Mouse (Mus musculus): ENCODE results near the gene Casq2. TPM values are rescaled to one million over a fixed set of nuclear protein-coding genes. Genes with fewer than 3 reads are reported as not detected.

Gene Casq2
- total and polyA plus RNA-seq, 3 experiments: not detected

DNA sequence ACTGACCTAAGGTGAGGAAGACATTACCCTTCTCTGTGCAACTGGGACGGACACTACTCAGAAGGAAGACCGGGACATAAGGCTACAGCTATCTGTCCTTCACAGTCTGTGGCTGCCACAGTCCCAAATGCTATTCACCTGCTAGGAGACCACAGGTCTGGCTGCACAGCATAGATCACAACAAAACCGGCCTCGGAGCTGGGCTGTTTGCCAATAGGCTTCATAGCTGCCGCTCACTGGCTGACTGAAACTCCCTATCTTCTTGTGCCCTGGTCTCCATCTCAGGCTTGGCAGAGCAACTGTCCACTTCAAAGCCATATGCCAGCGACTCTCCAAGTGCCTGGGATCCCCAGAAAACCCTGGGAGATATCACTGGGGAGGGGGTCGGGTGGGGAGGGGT is 94.5 kb downstream of the Casq2 start:
- no peaks in the 10 kb centered on the region for H3K79me2 ChIP-seq (ENCODE audit: control insufficient read depth, insufficient read depth, low read length, poor library complexity)
- DNase-seq (ENCODE audit: low read depth, low spot score): peak; percentile 21
- H3K9me3 ChIP-seq (replicated peaks; ENCODE audit: insufficient read depth, low read length): no peaks in the 10 kb centered on the region
- H3K36me3 ChIP-seq (ENCODE audit: control insufficient read depth in 1 of 2, insufficient read depth in 2 of 2, low read length in 2 of 2): no peaks in the 10 kb centered on the region
- no peak overlapping the region for H3K4me3 ChIP-seq (ENCODE audit: control insufficient read depth in 1 of 2, insufficient read depth in 1 of 2, low read depth in 2 of 2, low read length in 2 of 2)
- no peaks in the 10 kb centered on the region for H3K27me3 ChIP-seq (ENCODE audit: control insufficient read depth in 1 of 2, insufficient read depth in 2 of 2, low read length in 2 of 2)
- H3K4me1 ChIP-seq (ENCODE audit: control insufficient read depth in 1 of 2, insufficient read depth in 2 of 2, low read length in 2 of 2): no peaks in the 10 kb centered on the region
- no peak overlapping the region for H3K27ac ChIP-seq (ENCODE audit: control insufficient read depth, low read depth, low read length)
- H3K9ac ChIP-seq (ENCODE audit: control insufficient read depth, low read depth, low read length, poor library complexity, severe bottlenecking): no peak overlapping the region
- no peak for TF ChIP-seq NRF1 (IDR thresholded peaks at IDR 0.05; ENCODE audit: insufficient read depth, low read depth, low read length, poor library complexity, severe bottlenecking)
- no peak for TF ChIP-seq E2F4 (IDR thresholded peaks at IDR 0.05; ENCODE audit: borderline replicate concordance, low read depth, low read length)
- no peak for TF ChIP-seq POLR2A (IDR thresholded peaks at IDR 0.05; ENCODE audit: control insufficient read depth in 1 of 2, insufficient read depth in 1 of 2, low read depth in 1 of 2, low read length in 2 of 2, poor library complexity in 1 of 2)
- no peak for TF ChIP-seq MYC (IDR thresholded peaks at IDR 0.05; ENCODE audit: low read depth, low read length)

DNA sequence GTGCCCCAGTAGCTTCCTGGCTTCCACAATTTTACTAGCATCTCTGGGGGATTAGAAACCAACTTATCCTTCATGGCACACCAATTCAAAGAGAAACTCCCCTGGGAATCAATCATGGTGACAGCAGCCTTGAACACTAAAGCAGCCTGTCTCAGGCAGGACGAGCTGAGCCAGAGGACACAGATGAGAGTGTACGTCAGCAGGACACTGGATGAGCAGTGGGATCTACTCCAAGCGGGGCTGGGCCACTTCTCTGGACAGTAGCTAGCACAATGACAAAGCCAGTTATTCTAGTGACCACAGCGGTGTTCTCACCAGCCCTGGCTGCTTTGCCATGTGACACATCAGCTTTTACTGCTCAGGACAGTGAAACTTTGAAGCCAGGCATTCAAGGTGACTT is 95.0 kb downstream of the Casq2 start:
- Histone ChIP-seq H3K36me3 (ENCODE audit: control insufficient read depth in 1 of 2, insufficient read depth in 2 of 2, low read length in 2 of 2) (no peaks in the 10 kb centered on the region), H3K4me1 (ENCODE audit: control insufficient read depth in 1 of 2, insufficient read depth in 2 of 2, low read length in 2 of 2) (no peaks in the 10 kb centered on the region), H3K4me3 (ENCODE audit: control insufficient read depth in 1 of 2, insufficient read depth in 1 of 2, low read depth in 2 of 2, low read length in 2 of 2) (no peak overlapping the region), H3K79me2 (ENCODE audit: control insufficient read depth, insufficient read depth, low read length, poor library complexity) (no peaks in the 10 kb centered on the region), H3K27ac (ENCODE audit: control insufficient read depth, low read depth, low read length) (no peak overlapping the region), H3K9ac (ENCODE audit: control insufficient read depth, low read depth, low read length, poor library complexity, severe bottlenecking) (no peak overlapping the region), H3K27me3 (ENCODE audit: control insufficient read depth in 1 of 2, insufficient read depth in 2 of 2, low read length in 2 of 2) (no peaks in the 10 kb centered on the region), H3K9me3 (replicated peaks; ENCODE audit: insufficient read depth, low read length) (no peaks in the 10 kb centered on the region)
- TF ChIP-seq ZNF384 (IDR thresholded peaks at IDR 0.05; ENCODE audit: low read depth, low read length): no peak
- TF ChIP-seq SMC3 (IDR thresholded peaks at IDR 0.05; ENCODE audit: low read depth, low read length): no peak
- DNase-seq (ENCODE audit: low read depth, low spot score): no peak

DNA sequence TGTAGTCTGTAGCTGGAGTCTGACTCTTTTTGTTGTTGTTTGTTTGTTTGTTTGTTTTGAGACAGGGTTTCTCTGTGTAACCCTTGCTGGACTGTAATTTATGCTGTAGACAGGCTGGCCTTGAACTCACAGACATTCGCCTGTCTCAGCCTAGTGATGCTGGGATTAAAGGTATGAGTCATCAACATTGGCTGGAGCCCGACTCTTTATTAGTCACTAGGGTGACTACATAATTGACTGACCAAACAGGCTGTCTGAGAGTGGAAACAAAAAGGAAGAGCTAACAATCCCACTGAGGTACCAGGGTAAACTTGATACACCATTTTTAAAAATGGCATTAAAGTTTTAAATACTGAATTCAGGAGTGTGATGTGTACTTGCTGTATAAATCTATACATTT is 96.4 kb downstream of the Casq2 start:
- no peak for DNase-seq (ENCODE audit: low read depth, low spot score)
- Histone ChIP-seq H3K9me3 (replicated peaks; ENCODE audit: insufficient read depth, low read length) (no peaks in the 10 kb centered on the region), H3K9ac (ENCODE audit: control insufficient read depth, low read depth, low read length, poor library complexity, severe bottlenecking) (no peak overlapping the region), H3K27ac (ENCODE audit: control insufficient read depth, low read depth, low read length) (no peak overlapping the region), H3K4me3 (ENCODE audit: control insufficient read depth in 1 of 2, insufficient read depth in 1 of 2, low read depth in 2 of 2, low read length in 2 of 2) (no peak overlapping the region), H3K36me3 (ENCODE audit: control insufficient read depth in 1 of 2, insufficient read depth in 2 of 2, low read length in 2 of 2) (no peaks in the 10 kb centered on the region), H3K79me2 (ENCODE audit: control insufficient read depth, insufficient read depth, low read length, poor library complexity) (no peaks in the 10 kb centered on the region), H3K27me3 (ENCODE audit: control insufficient read depth in 1 of 2, insufficient read depth in 2 of 2, low read length in 2 of 2) (no peaks in the 10 kb centered on the region), H3K4me1 (ENCODE audit: control insufficient read depth in 1 of 2, insufficient read depth in 2 of 2, low read length in 2 of 2) (no peaks in the 10 kb centered on the region)
- TF ChIP-seq GATA1 (IDR thresholded peaks at IDR 0.05; ENCODE audit: low read depth, low read length): no peak

DNA sequence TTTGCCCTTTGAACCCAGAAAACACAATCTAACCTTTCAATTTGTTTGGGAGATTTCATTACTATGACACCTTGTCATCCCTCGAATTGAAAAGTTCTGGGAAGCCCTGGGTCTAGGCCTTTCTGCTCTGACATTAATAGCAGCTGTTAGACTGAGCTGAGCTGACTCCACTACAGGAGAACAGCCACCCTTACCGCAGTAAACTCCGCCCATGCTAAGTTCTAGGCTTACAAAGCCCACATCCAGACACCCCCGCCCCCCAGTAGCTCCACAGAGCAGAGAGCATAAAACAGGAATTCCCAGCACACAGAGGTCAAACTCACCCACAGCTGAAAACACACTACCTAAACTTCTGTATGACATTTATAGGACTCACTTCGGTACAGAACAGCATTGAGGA is 98.5 kb downstream of the Casq2 start:
- H3K79me2 ChIP-seq (ENCODE audit: control insufficient read depth, insufficient read depth, low read length, poor library complexity): no peaks in the 10 kb centered on the region
- TF ChIP-seq NELFE (IDR thresholded peaks at IDR 0.05; ENCODE audit: low read depth, low read length): no peak
- TF ChIP-seq CHD1 (IDR thresholded peaks at IDR 0.05; ENCODE audit: low read depth, low read length): no peak
- TF ChIP-seq GABPA (IDR thresholded peaks at IDR 0.05; ENCODE audit: low read depth, low read length): no peak
- TF ChIP-seq ELF1 (IDR thresholded peaks at IDR 0.05; ENCODE audit: low read depth, low read length): no peak
- no peak for TF ChIP-seq MAFK (IDR thresholded peaks at IDR 0.05; ENCODE audit: borderline replicate concordance, low read depth, low read length)
- no peak for TF ChIP-seq MAX (IDR thresholded peaks at IDR 0.05; ENCODE audit: low read length)
- TF ChIP-seq JUND (IDR thresholded peaks at IDR 0.05; ENCODE audit: low read depth, low read length): no peak
- TF ChIP-seq CTCF (IDR thresholded peaks at IDR 0.05 in 2 of 3, conservative IDR thresholded peaks at IDR 0.05 in 1 of 3; ENCODE audit: control insufficient read depth in 1 of 3, insufficient read depth in 1 of 3, low read depth in 2 of 3, low read length in 3 of 3, poor library complexity in 1 of 3, severe bottlenecking in 1 of 3): no peak
- no peak for TF ChIP-seq POLR2AphosphoS2 (IDR thresholded peaks at IDR 0.05; ENCODE audit: low read length)
- TF ChIP-seq ZNF384 (IDR thresholded peaks at IDR 0.05; ENCODE audit: low read depth, low read length): no peak
- no peak for TF ChIP-seq SIN3A (IDR thresholded peaks at IDR 0.05; ENCODE audit: low read length)
- TF ChIP-seq TBP (IDR thresholded peaks at IDR 0.05; ENCODE audit: low read depth, low read length): no peak
- TF ChIP-seq MXI1 (IDR thresholded peaks at IDR 0.05; ENCODE audit: low read depth, low read length): no peak
- no peak for TF ChIP-seq NRF1 (IDR thresholded peaks at IDR 0.05; ENCODE audit: insufficient read depth, low read depth, low read length, poor library complexity, severe bottlenecking)
- no peak for TF ChIP-seq UBTF (IDR thresholded peaks at IDR 0.05; ENCODE audit: borderline replicate concordance, insufficient read depth, low read depth, low read length)
- TF ChIP-seq USF1 (IDR thresholded peaks at IDR 0.05; ENCODE audit: low read depth, low read length): no peak
- no peak for TF ChIP-seq POLR2AphosphoS5 (IDR thresholded peaks at IDR 0.05; ENCODE audit: borderline replicate concordance, low read depth, low read length)
- no peaks in the 10 kb centered on the region for H3K4me1 ChIP-seq (ENCODE audit: control insufficient read depth in 1 of 2, insufficient read depth in 2 of 2, low read length in 2 of 2)
- H3K9ac ChIP-seq (ENCODE audit: control insufficient read depth, low read depth, low read length, poor library complexity, severe bottlenecking): no peak overlapping the region
- DNase-seq (ENCODE audit: low read depth, low spot score): no peak
- H3K9me3 ChIP-seq (replicated peaks; ENCODE audit: insufficient read depth, low read length): no peaks in the 10 kb centered on the region
- H3K27me3 ChIP-seq (ENCODE audit: control insufficient read depth in 1 of 2, insufficient read depth in 2 of 2, low read length in 2 of 2): no peaks in the 10 kb centered on the region
- H3K27ac ChIP-seq (ENCODE audit: control insufficient read depth, low read depth, low read length): no peak overlapping the region
- no peak overlapping the region for H3K4me3 ChIP-seq (ENCODE audit: control insufficient read depth in 1 of 2, insufficient read depth in 1 of 2, low read depth in 2 of 2, low read length in 2 of 2)
- no peaks in the 10 kb centered on the region for H3K36me3 ChIP-seq (ENCODE audit: control insufficient read depth in 1 of 2, insufficient read depth in 2 of 2, low read length in 2 of 2)

Measured in MEL (cell line).